Mouse (Mus musculus) stomach, embryonic 15.5 days (tissue): Measurements from ENCODE around the gene Myo1e. TPM values are rescaled to one million over a fixed set of nuclear protein-coding genes. Genes with fewer than 3 reads are reported as not detected.
"Not testable (repeated sequence)": the region's sequence is repeated elsewhere in the genome, so short reads cannot be mapped to it uniquely, and the experiment has no call there.

Experiments
- ATAC-seq: fragments of 200-750 bp; cut with Nextera tagmentation; 2 replicates; pipeline ENCODE4 v1.8.0; 2017; ENCODE audit warnings: low read depth, moderate number of reproducible peaks, moderate TSS enrichment; ENCODE audit not compliant: insufficient read depth, low FRiP score
- H3K27ac ChIP-seq: fragments of 300-500 bp; sonication (generic); 2 replicates; pipeline ENCODE4 v1.5.1; 2015; ENCODE audit warnings: mild to moderate bottlenecking, inconsistent platforms
- H3K27me3 ChIP-seq: fragments of 300-500 bp; sonication (generic); replicated peaks from 2 replicates; pipeline ENCODE4 v1.6.1; 2015; ENCODE audit warnings: inconsistent platforms
- H3K36me3 ChIP-seq: fragments of 300-500 bp; sonication (generic); 2 replicates; pipeline ENCODE4 v1.6.1; 2015; ENCODE audit warnings: inconsistent platforms
- H3K4me1 ChIP-seq: fragments of 300-500 bp; sonication (generic); 2 replicates; pipeline ENCODE4 v1.6.1; 2015; ENCODE audit warnings: inconsistent platforms
- H3K4me2 ChIP-seq: fragments of 300-500 bp; sonication (generic); 2 replicates; pipeline ENCODE4 v1.6.1; 2015; ENCODE audit warnings: mild to moderate bottlenecking, inconsistent platforms
- H3K4me3 ChIP-seq: fragments of 300-500 bp; sonication (generic); replicated peaks from 2 replicates; pipeline ENCODE4 v1.5.1; 2015; ENCODE audit warnings: inconsistent platforms
- H3K9ac ChIP-seq: fragments of 300-500 bp; sonication (generic); 2 replicates; pipeline ENCODE4 v1.6.1; 2015; ENCODE audit warnings: inconsistent platforms
- H3K9me3 ChIP-seq: fragments of 300-500 bp; sonication (generic); 2 replicates; pipeline ENCODE4 v1.6.1; 2016; ENCODE audit warnings: inconsistent platforms
- WGBS: fragments of 180-500 bp; shearing (Covaris S2); methylation state at CpG from one replicate; pipeline ENCODE4 v1.1.7; 2015; 5-methylcytosine and 5-hydroxymethylcytosine counted together
- polyA plus RNA-seq: library from polyadenylated mRNA; unstranded; fragments of >200 nt; fragmentation: Nextera tagmentation; extraction: Ambion mirVana; gene quantifications from 2 replicates; pipeline ENCODE4 v1.2.1, GENCODE M21; 2015

Gene Myo1e
- polyA plus RNA-seq, 1 experiment from 2014 or later = 24.2 TPM

DNA sequence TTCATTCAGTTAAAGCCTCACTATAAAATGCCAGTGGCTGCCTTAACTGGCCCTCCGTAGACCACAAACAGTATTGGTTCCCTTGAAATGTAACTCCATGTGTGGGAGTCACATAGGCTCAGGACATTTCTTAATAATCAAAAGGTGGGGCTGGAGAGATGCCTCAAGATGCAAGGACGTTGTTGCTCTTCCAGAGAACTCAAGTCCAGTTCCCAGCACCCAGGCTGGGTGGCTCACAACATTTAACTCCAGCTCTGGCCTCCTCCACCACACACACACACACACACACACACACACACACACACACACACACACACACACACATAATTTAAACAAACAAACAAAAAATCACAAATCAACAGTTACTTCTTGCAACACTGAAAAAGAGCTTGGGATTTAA lies 36.6 kb downstream of the Myo1e start:
- WGBS = 60% methylated on average over 2 of the region's 2 CpGs
- Histone ChIP-seq H3K4me2 (no peak overlapping the region), H3K27me3 (no peaks in the 10 kb centered on the region), H3K27ac (peak overlapping the region; percentile 52), H3K4me3 (no peak overlapping the region), H3K4me1 (peaks cover 41% of the 10 kb centered on the region), H3K9me3 (no peaks in the 10 kb centered on the region), H3K36me3 (no peaks in the 10 kb centered on the region), H3K9ac (no peak overlapping the region)
- no peak for ATAC-seq

DNA sequence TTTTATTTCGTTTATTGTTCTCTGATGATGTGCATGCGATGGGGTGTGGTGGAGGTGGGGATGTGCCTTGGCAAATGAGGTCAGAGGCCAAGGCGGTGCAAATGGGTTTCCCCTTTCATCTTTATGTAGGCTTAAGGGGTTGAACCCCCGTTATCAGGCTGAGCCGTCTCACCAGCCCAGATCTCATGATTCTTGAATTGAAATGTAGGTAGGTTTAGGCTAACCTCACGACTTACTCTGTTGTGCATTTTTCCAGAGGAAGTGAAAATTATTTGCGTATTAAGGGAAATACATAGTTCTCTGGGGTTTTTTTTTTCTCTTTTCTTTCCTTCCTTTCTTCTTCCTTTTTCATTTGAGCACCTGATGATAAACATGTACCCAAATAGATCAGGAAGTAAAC lies 37.0 kb downstream of the Myo1e start:
- Histone ChIP-seq H3K4me1 (peaks cover 45% of the 10 kb centered on the region), H3K27me3 (no peaks in the 10 kb centered on the region), H3K9me3 (no peaks in the 10 kb centered on the region), H3K36me3 (no peaks in the 10 kb centered on the region), H3K27ac (no peak overlapping the region), H3K9ac (no peak overlapping the region), H3K4me2 (no peak overlapping the region), H3K4me3 (no peak overlapping the region)
- ATAC-seq = no peak
- 55% methylated on average over 7 of the region's 7 CpGs for WGBS

DNA sequence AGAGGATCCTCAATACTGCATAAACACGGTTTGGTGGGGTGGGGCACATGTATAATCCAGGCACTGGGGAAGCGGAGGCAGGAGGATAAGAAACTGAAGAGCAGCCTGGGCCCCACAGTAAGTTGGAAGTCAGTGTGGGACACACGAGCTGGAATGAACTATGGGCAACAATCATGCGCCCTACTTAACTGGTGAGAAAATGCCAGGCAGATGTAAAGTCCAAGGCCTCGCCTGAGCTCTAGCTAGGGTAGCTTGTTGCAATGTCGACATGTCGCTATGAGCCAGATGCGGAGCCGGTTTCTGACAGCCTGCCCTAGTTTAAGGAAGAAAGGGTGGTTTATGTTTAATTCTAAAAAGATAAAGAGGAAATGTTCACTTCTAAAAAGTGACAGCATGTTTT lies 37.9 kb downstream of the Myo1e start:
- WGBS = 75% methylated on average over 9 of the region's 9 CpGs
- no peaks in the 10 kb centered on the region for H3K9me3 ChIP-seq
- no peak overlapping the region for H3K27ac ChIP-seq

DNA sequence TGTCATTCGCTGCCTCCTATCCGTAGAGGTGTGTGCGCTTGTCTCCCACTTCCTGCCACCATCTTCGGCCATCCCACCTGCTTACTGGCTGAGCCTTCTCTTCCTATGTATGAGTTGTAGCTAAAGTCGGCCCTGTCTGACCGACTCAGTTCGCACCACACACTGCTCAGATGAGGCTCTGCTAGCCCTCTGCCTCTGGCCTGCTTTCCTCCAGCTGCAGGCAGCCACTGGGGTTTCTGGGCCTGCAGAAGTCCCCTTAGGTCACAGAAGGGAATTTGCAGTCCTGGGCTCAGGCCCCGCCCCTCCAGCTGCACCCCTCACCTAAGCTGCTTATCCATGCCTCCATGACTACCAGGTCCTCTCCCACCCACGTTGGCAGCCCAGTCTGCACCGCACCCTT lies 39.3 kb downstream of the Myo1e start:
- peaks cover 30% of the 10 kb centered on the region for H3K4me1 ChIP-seq
- no peak overlapping the region for H3K4me3 ChIP-seq
- no peaks in the 10 kb centered on the region for H3K36me3 ChIP-seq
- WGBS = 73% methylated on average over 10 of the region's 10 CpGs
- no peak overlapping the region for H3K27ac ChIP-seq
- H3K4me2 ChIP-seq = no peak overlapping the region
- H3K9ac ChIP-seq = no peak overlapping the region
- no peaks in the 10 kb centered on the region for H3K27me3 ChIP-seq
- no peak for ATAC-seq
- H3K9me3 ChIP-seq = no peaks in the 10 kb centered on the region

More for the DNA sequence above, 37.9 kb downstream of the Myo1e start:
- Histone ChIP-seq H3K4me2 (no peak overlapping the region), H3K4me3 (no peak overlapping the region), H3K36me3 (no peaks in the 10 kb centered on the region), H3K27me3 (no peaks in the 10 kb centered on the region), H3K4me1 (peaks cover 44% of the 10 kb centered on the region), H3K9ac (no peak overlapping the region)
- no peak for ATAC-seq

DNA sequence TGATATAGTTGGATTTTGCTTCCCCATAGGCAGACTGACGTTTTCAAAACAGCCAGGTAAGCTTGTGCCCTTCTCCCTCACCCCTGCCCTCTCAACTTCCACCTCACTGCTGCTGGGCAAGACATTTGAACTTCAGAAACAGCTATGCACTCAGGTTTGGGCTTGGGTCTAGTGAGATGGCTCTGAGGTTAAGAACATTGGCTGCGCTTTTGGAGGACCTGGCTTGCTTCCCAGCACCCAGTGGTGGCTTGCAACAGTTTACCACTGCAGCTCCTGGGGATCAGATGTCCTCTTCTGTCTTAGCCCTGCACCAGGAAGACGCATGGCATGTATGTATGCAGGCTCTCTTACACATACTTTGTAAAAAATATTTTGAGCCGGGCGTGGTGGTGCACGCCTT lies 40.9 kb downstream of the Myo1e start:
- no peak overlapping the region for H3K4me3 ChIP-seq
- 93% methylated on average over 6 of the region's 6 CpGs for WGBS

DNA sequence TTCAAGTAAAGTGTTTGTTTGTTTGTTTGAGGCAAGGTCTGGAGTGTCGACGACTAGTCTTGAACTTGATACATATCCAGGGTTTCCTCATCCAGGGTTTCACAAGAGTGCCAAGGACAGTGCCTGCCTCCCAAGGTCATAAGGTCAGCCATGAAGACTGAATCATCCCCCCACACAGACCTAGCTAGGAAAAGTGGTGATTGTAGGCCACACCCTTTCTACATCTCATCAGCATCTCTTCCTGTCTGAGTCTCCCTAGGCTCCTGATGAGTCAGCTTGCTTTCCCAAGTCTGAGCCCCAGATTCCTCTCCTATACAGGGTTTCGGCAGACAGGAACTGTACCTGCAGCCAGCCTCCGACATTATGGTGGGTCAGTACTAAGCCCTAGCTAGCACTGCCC lies 41.7 kb downstream of the Myo1e start:
- Histone ChIP-seq H3K4me3 (no peak overlapping the region), H3K36me3 (no peaks in the 10 kb centered on the region), H3K9me3 (no peaks in the 10 kb centered on the region), H3K4me1 (0 out of 2 replicates have a peak, but pooled peaks cover 10% of the 10 kb centered on the region), H3K27ac (no peak overlapping the region), H3K27me3 (no peaks in the 10 kb centered on the region), H3K9ac (no peak overlapping the region), H3K4me2 (no peak overlapping the region)
- 72% methylated on average over 4 of the region's 4 CpGs for WGBS
- ATAC-seq = no peak

More for the DNA sequence above, 40.9 kb downstream of the Myo1e start:
- H3K27ac ChIP-seq = no peak overlapping the region
- peaks cover 17% of the 10 kb centered on the region for H3K4me1 ChIP-seq
- H3K9me3 ChIP-seq = no peaks in the 10 kb centered on the region
- H3K36me3 ChIP-seq = no peaks in the 10 kb centered on the region
- H3K9ac ChIP-seq = no peak overlapping the region
- no peaks in the 10 kb centered on the region for H3K27me3 ChIP-seq
- no peak overlapping the region for H3K4me2 ChIP-seq
- ATAC-seq = 0 out of 2 replicates have a peak, but pooled peaks have one; percentile 18

DNA sequence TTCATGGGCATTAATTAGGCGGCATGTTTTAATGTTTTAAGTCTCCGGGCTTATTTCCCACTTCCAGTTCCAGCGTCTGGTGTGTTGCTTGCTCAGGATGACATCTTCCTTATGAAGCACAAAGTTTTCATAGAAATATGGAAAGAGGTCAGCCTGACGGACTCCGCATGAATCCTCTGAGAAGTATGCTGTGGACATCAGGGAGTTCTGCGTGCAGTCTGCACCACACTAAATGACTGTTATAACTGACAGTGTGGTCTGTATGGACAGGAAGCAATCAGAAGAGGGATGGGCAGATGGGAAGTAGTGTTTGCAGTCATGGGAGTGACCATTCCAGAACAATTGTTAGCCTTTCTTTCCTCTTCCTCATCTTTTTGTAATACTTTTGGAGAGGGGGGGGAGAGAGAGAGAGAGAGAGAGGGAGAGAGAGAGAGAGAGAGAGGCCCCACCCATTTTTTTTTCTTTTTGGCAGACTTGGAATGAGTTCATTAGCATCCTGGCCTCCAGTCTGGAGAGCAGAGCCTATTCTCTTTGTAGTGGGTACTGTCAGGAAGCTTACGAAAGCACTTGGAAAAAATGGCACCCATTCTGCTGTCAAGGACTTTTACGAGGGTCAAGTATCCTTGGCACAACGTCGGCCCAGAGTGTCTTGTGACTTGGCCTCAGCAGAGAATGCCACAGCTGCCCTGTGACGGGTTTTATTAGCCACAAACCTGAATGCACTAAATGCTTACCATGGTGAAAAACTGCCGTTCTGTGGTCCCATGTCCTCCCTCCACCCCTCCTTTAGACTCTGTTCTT lies 42.9 kb downstream of the Myo1e start:
- Histone ChIP-seq H3K27ac (no peak overlapping the region), H3K27me3 (no peaks in the 10 kb centered on the region), H3K4me3 (no peak overlapping the region), H3K4me1 (0 out of 2 replicates have a peak, but pooled peaks cover 6% of the 10 kb centered on the region), H3K9ac (no peak overlapping the region), H3K36me3 (no peaks in the 10 kb centered on the region), H3K4me2 (no peak overlapping the region), H3K9me3 (no peaks in the 10 kb centered on the region)
- no peak for ATAC-seq
- 63% methylated on average over 12 of the region's 12 CpGs for WGBS

DNA sequence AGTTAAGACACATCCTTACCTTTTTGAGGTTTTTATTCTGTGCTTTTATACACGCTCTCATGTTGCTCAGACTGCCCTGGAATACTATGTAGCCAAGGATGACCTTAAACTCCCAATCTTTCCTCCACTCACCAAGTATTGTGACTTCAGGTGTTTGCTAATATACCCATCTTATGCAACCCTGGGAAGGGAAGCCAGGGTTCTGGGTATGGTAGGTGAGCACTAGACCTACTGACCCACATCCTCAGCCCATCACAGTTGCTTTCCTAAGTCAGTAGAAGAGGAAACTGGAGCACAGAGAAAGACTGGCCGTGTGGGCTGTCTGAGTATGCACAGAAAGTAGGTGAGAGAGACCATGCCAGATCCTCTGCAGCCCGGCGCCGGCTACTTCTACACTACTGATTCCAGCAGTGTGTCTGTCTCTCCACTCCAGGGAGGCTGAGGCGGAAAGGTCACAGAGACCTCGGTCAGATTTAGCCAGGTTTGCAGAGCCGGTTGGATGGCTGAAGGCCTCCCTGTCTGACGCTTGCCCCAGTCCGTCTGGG lies 44.4 kb downstream of the Myo1e start:
- Histone ChIP-seq H3K4me1 (0 out of 2 replicates have a peak, but pooled peaks cover 8% of the 10 kb centered on the region), H3K4me2 (no peak overlapping the region), H3K4me3 (no peak overlapping the region), H3K36me3 (no peaks in the 10 kb centered on the region), H3K27me3 (no peaks in the 10 kb centered on the region), H3K9ac (no peak overlapping the region), H3K27ac (no peak overlapping the region), H3K9me3 (no peaks in the 10 kb centered on the region)
- 89% methylated on average over 10 of the region's 10 CpGs for WGBS
- ATAC-seq = no peak

DNA sequence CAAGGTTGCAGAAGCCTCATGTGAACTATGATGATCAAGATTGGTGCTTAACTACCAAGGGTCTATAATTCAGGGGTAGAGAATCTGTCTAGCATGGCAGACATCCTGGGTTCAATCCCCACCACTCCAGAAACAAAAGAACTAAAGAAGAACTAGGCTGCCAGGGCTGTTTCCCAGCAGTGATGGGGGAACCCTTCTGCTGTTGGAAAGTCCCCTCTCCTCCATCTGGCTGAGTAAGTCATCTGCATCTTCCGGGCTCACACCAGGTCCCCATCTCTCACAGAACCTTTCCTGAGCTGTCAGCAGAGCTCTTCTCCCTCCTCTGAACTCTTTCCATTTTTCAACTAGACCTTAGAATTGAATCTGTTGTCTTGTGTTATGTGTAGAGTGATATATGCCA lies 45.9 kb downstream of the Myo1e start:
- Histone ChIP-seq H3K27ac (no peak overlapping the region), H3K4me1 (peaks cover 19% of the 10 kb centered on the region), H3K4me2 (no peak overlapping the region), H3K9ac (no peak overlapping the region), H3K36me3 (no peaks in the 10 kb centered on the region), H3K4me3 (no peak overlapping the region), H3K9me3 (no peaks in the 10 kb centered on the region), H3K27me3 (no peaks in the 10 kb centered on the region)
- WGBS = 88% methylated on average over 1 of the region's 1 CpGs
- ATAC-seq = no peak

DNA sequence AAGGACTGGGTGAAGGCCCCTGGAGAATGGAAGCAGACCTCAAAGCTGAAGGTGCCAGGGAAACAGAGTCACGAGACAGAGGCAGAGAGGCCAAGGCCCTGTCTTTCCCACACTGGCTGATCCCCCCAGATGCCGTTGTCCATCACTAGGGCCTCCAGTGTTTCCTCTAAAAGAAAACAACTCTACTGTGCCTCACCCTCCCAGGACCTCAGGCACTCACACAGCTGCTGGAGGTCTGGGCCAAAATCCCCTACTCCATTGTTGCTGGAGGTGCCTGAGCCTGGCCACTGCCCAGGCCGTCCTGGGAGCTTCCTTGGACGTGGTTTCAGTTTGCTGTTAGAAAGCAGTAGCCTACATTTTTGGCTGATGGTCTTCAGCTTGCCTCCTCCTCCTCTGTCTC lies 47.9 kb downstream of the Myo1e start:
- Histone ChIP-seq H3K4me2 (no peak overlapping the region), H3K9ac (no peak overlapping the region), H3K9me3 (no peaks in the 10 kb centered on the region), H3K4me1 (peaks cover 25% of the 10 kb centered on the region), H3K4me3 (no peak overlapping the region), H3K36me3 (no peaks in the 10 kb centered on the region), H3K27ac (no peak overlapping the region), H3K27me3 (no peaks in the 10 kb centered on the region)
- ATAC-seq = no peak
- 63% methylated on average over 4 of the region's 4 CpGs for WGBS

DNA sequence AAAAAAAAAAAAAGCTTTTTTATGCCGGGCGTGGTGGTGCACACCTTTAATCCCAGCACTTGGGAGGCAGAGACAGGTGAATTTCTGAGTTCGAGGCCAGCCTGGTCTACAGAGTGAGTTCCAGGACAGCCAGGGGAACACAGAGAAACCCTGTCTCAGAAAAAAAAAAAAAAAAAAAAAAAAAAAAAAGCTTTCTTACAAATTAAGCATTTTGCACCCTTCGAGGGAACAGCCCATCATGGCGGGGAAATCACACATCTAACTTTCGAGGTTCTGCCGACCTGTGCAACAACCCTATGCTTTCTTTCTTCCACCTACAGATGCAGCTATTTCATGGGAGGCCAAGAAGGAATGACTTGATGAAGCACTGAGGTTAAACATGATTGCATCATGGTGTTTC lies 48.9 kb downstream of the Myo1e start:
- not testable (repeated sequence) for H3K27me3 ChIP-seq, H3K4me2 ChIP-seq, H3K4me3 ChIP-seq, H3K36me3 ChIP-seq, H3K27ac ChIP-seq, H3K9ac ChIP-seq, H3K9me3 ChIP-seq, ATAC-seq
- peaks cover 30% of the 10 kb centered on the region for H3K4me1 ChIP-seq
- 92% methylated on average over 7 of the region's 7 CpGs for WGBS

DNA sequence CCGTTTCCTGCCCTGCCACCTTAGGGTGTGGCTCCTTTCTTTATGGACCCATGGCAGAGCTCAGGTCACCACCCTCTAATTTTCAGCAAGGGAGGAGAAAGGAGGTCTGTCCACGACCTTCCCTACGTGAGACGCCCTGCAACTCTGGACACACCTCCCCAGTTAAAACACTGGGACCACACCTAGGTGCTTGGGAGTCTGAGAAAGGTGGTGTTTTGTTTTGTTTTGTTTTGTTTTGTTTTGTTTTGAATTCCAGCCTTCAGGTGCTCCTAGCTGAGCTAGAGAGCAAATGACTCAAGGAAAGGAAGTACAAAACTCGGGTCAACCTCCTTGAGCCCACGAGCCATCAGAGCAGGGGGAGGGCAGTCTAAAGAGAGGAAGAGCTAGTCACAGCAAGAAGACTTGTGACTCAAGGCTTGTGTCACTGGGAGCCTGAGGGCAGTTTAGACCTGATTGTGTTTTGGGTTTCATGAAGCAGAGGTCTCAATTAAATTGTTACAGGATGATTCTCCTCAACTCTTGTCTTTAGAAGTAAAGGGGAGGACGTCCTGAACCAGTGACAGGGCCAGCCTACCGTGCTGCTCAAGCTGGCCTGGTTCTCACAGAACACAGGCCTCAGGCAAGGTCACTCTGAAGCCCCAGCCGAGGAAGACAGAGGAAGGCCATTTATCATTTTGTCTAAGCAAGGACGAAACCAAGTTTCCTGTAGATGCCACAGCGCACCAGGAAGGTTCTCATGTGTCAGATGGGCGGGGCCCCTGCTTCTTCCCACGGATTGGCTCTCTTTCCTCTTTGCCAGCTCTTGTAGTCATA lies 50.3 kb downstream of the Myo1e start:
- H3K27me3 ChIP-seq = no peaks in the 10 kb centered on the region
- no peak for ATAC-seq
- H3K9me3 ChIP-seq = no peaks in the 10 kb centered on the region
- peaks cover 30% of the 10 kb centered on the region for H3K4me1 ChIP-seq
- H3K9ac ChIP-seq = no peak overlapping the region
- no peaks in the 10 kb centered on the region for H3K36me3 ChIP-seq
- 28% methylated on average over 13 of the region's 13 CpGs for WGBS
- 0 out of 2 replicates have a peak overlapping the region, but pooled peaks have one; percentile 8 for H3K4me2 ChIP-seq
- no peak overlapping the region for H3K4me3 ChIP-seq
- peak overlapping the region; percentile 57 for H3K27ac ChIP-seq
